1 mouse cellular context compared by ENCODE assay signal in genomic region chr19:3923586-3923985, GRCm38 (mm10).
A peak's percentile ranks its signal among the peaks of the same experiment; 100 is the strongest.
TF ChIP-seq lines count a peak whose summit lies in the region.

No protein-coding gene starts in this region.

TF ChIP-seq in C2C12, 6 proteins besides CTCF, POLR2A, EP300 and RAD21:
- TF ChIP-seq USF1 (IDR thresholded peaks at IDR 0.05; ENCODE audit: low read depth) (peak; percentile 31), MYOD1 (IDR thresholded peaks at IDR 0.05; ENCODE audit: control insufficient read depth, insufficient read length, low read depth) (peak; percentile 99), MAX (IDR thresholded peaks at IDR 0.05) (peak; percentile 32), CEBPB (IDR thresholded peaks at IDR 0.05; ENCODE audit: low read depth) (no peak)
